ENCODE assay signal across 22 mouse cellular contexts in the genomic region with DNA sequence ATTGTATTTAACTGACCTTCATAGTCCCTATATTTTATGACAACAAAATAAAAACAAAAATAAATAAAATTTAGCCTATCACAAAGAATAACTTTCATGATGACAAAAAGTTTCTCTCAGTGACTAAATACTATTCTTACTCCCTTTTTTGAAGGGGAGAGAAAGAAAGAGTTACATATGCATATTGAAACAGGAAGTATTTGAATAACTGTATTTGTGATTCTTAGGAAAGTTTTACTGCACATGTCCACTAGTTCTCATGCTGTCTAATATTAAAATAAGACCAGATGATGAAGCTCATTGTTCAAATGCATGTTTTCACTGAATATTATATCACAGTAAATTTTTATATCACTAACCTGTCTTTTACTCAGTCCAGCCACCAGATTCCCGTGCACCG. TPM values are rescaled to one million over a fixed set of nuclear protein-coding genes. Genes with fewer than 3 reads are reported as not detected.
DNase-seq lines count a peak whose midpoint lies in the region; ATAC-seq and TF ChIP-seq lines count a peak whose summit lies in the region.
"Not testable (repeated sequence)": the region's sequence is repeated elsewhere in the genome, so short reads cannot be mapped to it uniquely, and the experiment has no call there.
"Had no signal": no experiment of that assay in that cellular context is flagged by ENCODE, and none has a peak within 500 bp of the region (broad histone marks: within the 10 kb centered on the region; RNA-seq: fewer than 3 reads in every experiment).

No protein-coding gene starts in this region.

- H3K27me3 ChIP-seq in liver, postnatal 0 days (ENCODE audit: insufficient read depth, low read length); thymus, adult 2 months (ENCODE audit: control insufficient read depth, insufficient read depth, low read length): not testable (repeated sequence)

- not testable (repeated sequence) for DNase-seq in liver, postnatal 0 days; thymus, adult 2 months

- not testable (repeated sequence) for H3K9ac ChIP-seq in liver, postnatal 0 days (replicated peaks)

- not testable (repeated sequence) for TF ChIP-seq CTCF in bone marrow macrophage, adult 2 months (IDR thresholded peaks at IDR 0.05; ENCODE audit: low read depth, low read length); liver, postnatal 0 days (IDR thresholded peaks at IDR 0.05; ENCODE audit: low read depth); thymus, adult 2 months (IDR thresholded peaks at IDR 0.05; ENCODE audit: borderline replicate concordance, control insufficient read depth, extremely low read depth, insufficient read depth, low read length, poor library complexity)

- peak; percentile 22 for ATAC-seq in CD4-positive, CD25-positive, alpha-beta regulatory T cell, adult 4 months
- ATAC-seq in granulocyte monocyte progenitor cell, adult 5-6 weeks (replicated peaks; ENCODE audit: poor library complexity, severe bottlenecking): peak; percentile 67
- peak; percentile 7 for ATAC-seq in inflammation-experienced regulatory T-cells, adult 6 months
- not testable (repeated sequence) for ATAC-seq in liver, postnatal 0 days
- ATAC-seq in megakaryocyte-erythroid progenitor cell, adult 5-6 weeks (replicated peaks; ENCODE audit: low FRiP score, low TSS enrichment, poor library complexity, severe bottlenecking): peak; percentile 6; the same call in 1 of the 2 replicates

- H3K27ac ChIP-seq in bone marrow macrophage, adult 2 months (ENCODE audit: insufficient read depth, low read depth, low read length): peak overlapping the region; percentile 73
- H3K27ac ChIP-seq in liver, postnatal 0 days (ENCODE audit: low read depth): not testable (repeated sequence)
- peak overlapping the region; percentile 80; the same call in 1 of the 2 replicates for H3K27ac ChIP-seq in thymus, adult 2 months (ENCODE audit: control insufficient read depth, insufficient read depth, low read length)

- not testable (repeated sequence) for TF ChIP-seq EP300 in liver, postnatal 0 days (IDR thresholded peaks at IDR 0.05; ENCODE audit: low read depth)

- peak overlapping the region; percentile 49; the same call in 1 of the 2 replicates for H3K4me2 ChIP-seq in liver, postnatal 0 days (ENCODE audit: low read depth, low read length)

- TF ChIP-seq POLR2A in bone marrow macrophage, adult 2 months (IDR thresholded peaks at IDR 0.05; ENCODE audit: borderline replicate concordance, low read depth, low read length); thymus, adult 2 months (IDR thresholded peaks at IDR 0.05; ENCODE audit: control insufficient read depth, extremely low read depth, insufficient read depth, low read length, poor library complexity): not testable (repeated sequence)

- not testable (repeated sequence) for H3K36me3 ChIP-seq in liver, postnatal 0 days (replicated peaks; ENCODE audit: insufficient read depth, low read length); thymus, adult 2 months (ENCODE audit: control insufficient read depth, insufficient read depth, low read length)

- 59% methylated on average over 2 of the region's 2 CpGs for WGBS in liver, postnatal 0 days (ENCODE audit: insufficient replicate concordance)
- WGBS in thymus, adult 2 months: 3% methylated on average over 2 of the region's 2 CpGs

- peak overlapping the region; percentile 62 for H3K4me3 ChIP-seq in bone marrow macrophage, adult 2 months (ENCODE audit: insufficient read depth, low read length)
- H3K4me3 ChIP-seq in liver, postnatal 0 days (ENCODE audit: low read depth, low read length): 0 out of 2 replicates have a peak overlapping the region, but pooled peaks have one; percentile 26
- H3K4me3 ChIP-seq in thymus, adult 2 months (ENCODE audit: control insufficient read depth, insufficient read depth, low read length): not testable (repeated sequence)

- H3K4me1 ChIP-seq in bone marrow macrophage, adult 2 months (ENCODE audit: control insufficient read depth, insufficient read depth, low read length); liver, postnatal 0 days (ENCODE audit: insufficient read depth); thymus, adult 2 months (replicated peaks; ENCODE audit: control insufficient read depth, insufficient read depth, low read length): not testable (repeated sequence)

- not testable (repeated sequence) for H3K9me3 ChIP-seq in liver, postnatal 0 days (ENCODE audit: low read length)

RNA-seq across cellular contexts. Expression of gene Mndal, which starts 0.8 kb away (rescaled TPM):
- 100 to 1,000 TPM; 417 to 550 TPM for polyA plus RNA-seq in CD4-positive, CD25-positive, alpha-beta regulatory T cell, adult 4 months (2017; shearing (Covaris generic))
- 395 and 406 TPM in 2 replicates for polyA plus RNA-seq in bone marrow macrophage, adult 2 months (2012; ENCODE audit: insufficient read depth, insufficient read length, missing spikeins)
- total RNA-seq in granulocyte monocyte progenitor cell, adult 5-6 weeks (2014; fragmentation: Nextera tagmentation): 95.6 and 101 TPM in 2 replicates
- 105 and 119 TPM in 2 replicates for total RNA-seq in granulocyte monocyte progenitor cell, adult 5-6 weeks (2017)
- polyA plus RNA-seq in inflammation-experienced regulatory T-cells, adult 6 months (2017; shearing (Covaris generic)): 100 to 1,000 TPM; 399 to 475 (median 464) TPM
- polyA plus RNA-seq in liver, postnatal 0 days (2015; fragmentation: Nextera tagmentation; extraction: Ambion mirVana): 11.6 and 13.2 TPM in 2 replicates
- 39.2 and 48.4 TPM in 2 replicates for total RNA-seq in megakaryocyte-erythroid progenitor cell, adult 5-6 weeks (2014; fragmentation: Nextera tagmentation)
- 48.0 and 63.2 TPM in 2 replicates for total RNA-seq in megakaryocyte-erythroid progenitor cell, adult 5-6 weeks (2017)
- polyA plus RNA-seq in thymus, adult 2 months (2012; rRNA removed): 12.3 and 14.5 TPM in 2 replicates
- polyA plus RNA-seq: erythroblast, embryonic 14.5 days; forebrain, embryonic 10.5 days; G1E had no signal

RNA-seq across cellular contexts. Expression of gene Ifi203, which starts 0.9 kb away (rescaled TPM):
- polyA plus RNA-seq in CD4-positive, CD25-positive, alpha-beta regulatory T cell, adult 4 months (2017; shearing (Covaris generic)): 100 to 1,000 TPM; 265 to 384 TPM
- 165 and 170 TPM in 2 replicates for polyA plus RNA-seq in bone marrow macrophage, adult 2 months (2012; ENCODE audit: insufficient read depth, insufficient read length, missing spikeins)
- total RNA-seq in granulocyte monocyte progenitor cell, adult 5-6 weeks (2014; fragmentation: Nextera tagmentation): 58.4 and 73.0 TPM in 2 replicates
- total RNA-seq in granulocyte monocyte progenitor cell, adult 5-6 weeks (2017): 26.6 and 61.0 TPM in 2 replicates
- polyA plus RNA-seq in inflammation-experienced regulatory T-cells, adult 6 months (2017; shearing (Covaris generic)): 100 to 1,000 TPM; 241 to 353 (median 324) TPM
- polyA plus RNA-seq in liver, postnatal 0 days (2015; fragmentation: Nextera tagmentation; extraction: Ambion mirVana): 6.6 and 8.4 TPM in 2 replicates
- 21.6 and 24.5 TPM in 2 replicates for total RNA-seq in megakaryocyte-erythroid progenitor cell, adult 5-6 weeks (2014; fragmentation: Nextera tagmentation)
- total RNA-seq in megakaryocyte-erythroid progenitor cell, adult 5-6 weeks (2017): 9.5 and 28.7 TPM in 2 replicates
- 19.0 and 27.7 TPM in 2 replicates for polyA plus RNA-seq in thymus, adult 2 months (2012; rRNA removed)
- polyA plus RNA-seq: erythroblast, embryonic 14.5 days; G1E had no signal

RNA-seq across cellular contexts. Expression of gene Ifi211, which starts 28.7 kb away (rescaled TPM):
- 1 to 10 TPM; 1.2 to 1.5 TPM for polyA plus RNA-seq in CD4-positive, CD25-positive, alpha-beta regulatory T cell, adult 4 months (2017; shearing (Covaris generic))
- polyA plus RNA-seq in bone marrow macrophage, adult 2 months (2012; ENCODE audit: insufficient read depth, insufficient read length, missing spikeins): 104 and 108 TPM in 2 replicates
- 9.3 and 12.3 TPM in 2 replicates for total RNA-seq in granulocyte monocyte progenitor cell, adult 5-6 weeks (2014; fragmentation: Nextera tagmentation)
- total RNA-seq in granulocyte monocyte progenitor cell, adult 5-6 weeks (2017): 13.2 and 16.0 TPM in 2 replicates
- polyA plus RNA-seq in inflammation-experienced regulatory T-cells, adult 6 months (2017; shearing (Covaris generic)): 1 to 10 TPM; 1.1 to 7.2 (median 2.0) TPM
- polyA plus RNA-seq in liver, postnatal 0 days (2015; fragmentation: Nextera tagmentation; extraction: Ambion mirVana): 3.7 and 4.6 TPM in 2 replicates
- not detected in 2 replicates for total RNA-seq in megakaryocyte-erythroid progenitor cell, adult 5-6 weeks (2014; fragmentation: Nextera tagmentation)
- total RNA-seq in megakaryocyte-erythroid progenitor cell, adult 5-6 weeks (2017): 2.6 and 4.1 TPM in 2 replicates
- polyA plus RNA-seq in thymus, adult 2 months (2012; rRNA removed): 2.2 and 2.8 TPM in 2 replicates
- total RNA-seq: G1E had no signal
- polyA plus RNA-seq: erythroblast, embryonic 14.5 days; G1E had no signal

RNA-seq across cellular contexts. Expression of gene Ifi202b, which starts 41.0 kb away (rescaled TPM):
- polyA plus RNA-seq in CD4-positive, CD25-positive, alpha-beta regulatory T cell, adult 4 months (2017; shearing (Covaris generic)): not detected
- polyA plus RNA-seq in bone marrow macrophage, adult 2 months (2012; ENCODE audit: insufficient read depth, insufficient read length, missing spikeins): not detected in 2 replicates
- total RNA-seq in granulocyte monocyte progenitor cell, adult 5-6 weeks (2014; fragmentation: Nextera tagmentation): not detected in 2 replicates
- not detected in 2 replicates for total RNA-seq in granulocyte monocyte progenitor cell, adult 5-6 weeks (2017)
- polyA plus RNA-seq in inflammation-experienced regulatory T-cells, adult 6 months (2017; shearing (Covaris generic)): not detected
- polyA plus RNA-seq in liver, postnatal 0 days (2015; fragmentation: Nextera tagmentation; extraction: Ambion mirVana): not detected in 2 replicates
- total RNA-seq in megakaryocyte-erythroid progenitor cell, adult 5-6 weeks (2014; fragmentation: Nextera tagmentation): not detected in 2 replicates
- not detected in 2 replicates for total RNA-seq in megakaryocyte-erythroid progenitor cell, adult 5-6 weeks (2017)
- 0.06 and 0.40 TPM in 2 replicates for polyA plus RNA-seq in thymus, adult 2 months (2012; rRNA removed)
- total RNA-seq: adrenal gland, postnatal 10 days; adrenal gland, postnatal 4 days; gastrocnemius, adult 8-10 months; gastrocnemius, postnatal 36 days; heart, adult 18-20 months; heart, postnatal 36 days had no signal
- polyA plus RNA-seq: cerebellum, adult 2 months; erythroblast, embryonic 14.5 days; forebrain, embryonic 10.5 days; forebrain, embryonic 14.5 days; G1E; heart, embryonic 12.5 days; heart, embryonic 16.5 days; hindbrain, embryonic 11.5 days; hindbrain, embryonic 15.5 days had no signal

Comparison
In these comparisons a context has a peak if more than half of its experiments do, and no peak if none do; other contexts are left out.
1. RNA of gene Mndal, which starts 0.8 kb away (polyA plus RNA-seq): 417 to 550 TPM in CD4-positive, CD25-positive, alpha-beta regulatory T cell, adult 4 months, 399 to 475 TPM in inflammation-experienced regulatory T-cells, adult 6 months and 395 to 406 TPM in bone marrow macrophage, adult 2 months; 12.3 to 14.5 TPM in thymus, adult 2 months and 11.6 to 13.2 TPM in liver, postnatal 0 days; every median in the first group is over 10 times any median in the second.
2. RNA of gene Ifi211, which starts 28.7 kb away (polyA plus RNA-seq): 104 to 108 TPM in bone marrow macrophage, adult 2 months; 3.7 to 4.6 TPM in liver, postnatal 0 days, 2.2 to 2.8 TPM in thymus, adult 2 months, 1.1 to 7.2 TPM in inflammation-experienced regulatory T-cells, adult 6 months and 1.2 to 1.5 TPM in CD4-positive, CD25-positive, alpha-beta regulatory T cell, adult 4 months; every median in the first group is over 10 times any median in the second.